Mouse (Mus musculus) midbrain, embryonic 14.5 days (tissue): ENCODE measurements around the gene Gm20532. TPM values are rescaled to one million over a fixed set of nuclear protein-coding genes. Genes with fewer than 3 reads are reported as not detected.
A peak's percentile ranks its signal among the peaks of the same experiment; 100 is the strongest.

ENCODE experiments used
- ATAC-seq: fragments of 200-750 bp; cut with Nextera tagmentation; 2 replicates; pipeline ENCODE4 v1.8.0; 2017; ENCODE audit warnings: moderate number of reproducible peaks, moderate library complexity; ENCODE audit not compliant: low FRiP score, low TSS enrichment
- DNase-seq: peaks from one replicate; pipeline ENCODE4 v3.0.0-alpha.2; 2015
- H3K27ac ChIP-seq: fragments of 300-500 bp; sonication (generic); replicated peaks from 2 replicates; pipeline ENCODE4 v1.5.1; 2014; ENCODE audit warnings: mild to moderate bottlenecking, low read depth, low read length, moderate library complexity
- H3K27me3 ChIP-seq: fragments of 300-500 bp; sonication (generic); 2 replicates; pipeline ENCODE4 v1.6.1; 2014; ENCODE audit warnings: low read length, control low read depth, mixed read lengths; ENCODE audit not compliant: control insufficient read depth, insufficient read depth
- H3K36me3 ChIP-seq: fragments of 300-500 bp; sonication (generic); 2 replicates; pipeline ENCODE4 v1.6.1; 2014; ENCODE audit warnings: low read length, control low read depth; ENCODE audit not compliant: control insufficient read depth, insufficient read depth
- H3K4me1 ChIP-seq: fragments of 300-500 bp; sonication (generic); 2 replicates; pipeline ENCODE4 v1.6.1; 2014; ENCODE audit warnings: mild to moderate bottlenecking, antibody characterized with exemption, low read length, control low read depth; ENCODE audit not compliant: control insufficient read depth, insufficient read depth
- H3K4me2 ChIP-seq: fragments of 300-500 bp; sonication (generic); 2 replicates; pipeline ENCODE4 v1.6.1; 2014; ENCODE audit warnings: mild to moderate bottlenecking, low read length, moderate library complexity
- H3K4me3 ChIP-seq: fragments of 300-500 bp; sonication (generic); replicated peaks from 2 replicates; pipeline ENCODE4 v1.5.1; 2014; ENCODE audit warnings: low read depth, low read length
- H3K9ac ChIP-seq: fragments of 300-500 bp; sonication (generic); replicated peaks from 2 replicates; pipeline ENCODE4 v1.6.1; 2014; ENCODE audit warnings: mild to moderate bottlenecking, low read length, moderate library complexity
- H3K9me3 ChIP-seq: fragments of 300-500 bp; sonication (generic); 2 replicates; pipeline ENCODE4 v1.6.1; 2016; ENCODE audit warnings: low read length, control low read depth, mixed read lengths; ENCODE audit not compliant: control insufficient read depth
- WGBS: fragments of 180-500 bp; shearing (Covaris S2); extraction: QIAGEN DNeasy Blood & Tissue Kit; methylation state at CpG from one replicate; pipeline ENCODE4 v1.1.7; 2014; 5-methylcytosine and 5-hydroxymethylcytosine counted together
- polyA plus RNA-seq: library from polyadenylated mRNA; unstranded; fragments of >200 nt; fragmentation: Nextera tagmentation; extraction: Ambion mirVana; gene quantifications from 2 replicates; pipeline ENCODE4 v1.2.1, GENCODE M21; 2014

The Gm20532 gene
- polyA plus RNA-seq, 1 experiment from 2014 or later: not detected

- Histone ChIP-seq H3K4me2 (peak overlapping the region; percentile 71), H3K27ac (0 out of 2 replicates have a peak overlapping the region, but pooled peaks have one; percentile 26), H3K36me3 (no peaks in the 10 kb centered on the region), H3K9me3 (no peaks in the 10 kb centered on the region), H3K4me1 (peaks cover 8% of the 10 kb centered on the region; the same call in 1 of the 2 replicates), H3K9ac (peak overlapping the region; percentile 57), H3K27me3 (no peaks in the 10 kb centered on the region), H3K4me3 (peak overlapping the region; percentile 52)
- 8% methylated on average over 11 of the region's 11 CpGs for WGBS
- ATAC-seq (no peak), DNase-seq (peak; percentile 60)
Observed at GRCm38 (mm10) chr2:26587044-26587405, 586 bp downstream of the Gm20532 start.

- ATAC-seq (no peak), DNase-seq (no peak)
- H3K36me3 ChIP-seq: no peaks in the 10 kb centered on the region
- no peak overlapping the region; the same call in 1 of the 2 replicates for H3K9ac ChIP-seq
- H3K27ac ChIP-seq: no peak overlapping the region
- H3K4me1 ChIP-seq: peaks cover 8% of the 10 kb centered on the region; the same call in 1 of the 2 replicates
- no peak overlapping the region for H3K4me3 ChIP-seq
- no peaks in the 10 kb centered on the region for H3K27me3 ChIP-seq
- 57% methylated on average over 4 of the region's 4 CpGs for WGBS
- no peaks in the 10 kb centered on the region for H3K9me3 ChIP-seq
- H3K4me2 ChIP-seq: peak overlapping the region; percentile 21; the same call in 1 of the 2 replicates
Observed at GRCm38 (mm10) chr2:26588573-26588972, 2.1 kb downstream of the Gm20532 start.

GRCm38 (mm10) chr2:26589284-26589683, 2.8 kb downstream of the Gm20532 start:
- WGBS: 92% methylated on average over 10 of the region's 10 CpGs
- ATAC-seq: no peak
- H3K27me3 ChIP-seq: no peaks in the 10 kb centered on the region

GRCm38 (mm10) chr2:26590282-26590681, 3.8 kb downstream of the Gm20532 start:
- ATAC-seq (no peak), DNase-seq (no peak)
- H3K9ac ChIP-seq: no peak overlapping the region
- no peak overlapping the region for H3K27ac ChIP-seq
- no peak overlapping the region for H3K4me3 ChIP-seq
- WGBS: 91% methylated on average over 7 of the region's 7 CpGs
- H3K27me3 ChIP-seq: no peaks in the 10 kb centered on the region
- no peak overlapping the region for H3K4me2 ChIP-seq
- H3K36me3 ChIP-seq: no peaks in the 10 kb centered on the region
- H3K4me1 ChIP-seq: peaks cover 8% of the 10 kb centered on the region; the same call in 1 of the 2 replicates
- H3K9me3 ChIP-seq: no peaks in the 10 kb centered on the region

More at GRCm38 (mm10) chr2:26589284-26589683, 2.8 kb downstream of the Gm20532 start:
- Histone ChIP-seq H3K9me3 (no peaks in the 10 kb centered on the region), H3K36me3 (no peaks in the 10 kb centered on the region), H3K4me3 (no peak overlapping the region), H3K9ac (no peak overlapping the region), H3K4me1 (peaks cover 8% of the 10 kb centered on the region; the same call in 1 of the 2 replicates), H3K4me2 (no peak overlapping the region), H3K27ac (no peak overlapping the region)
- DNase-seq: no peak

- H3K27ac ChIP-seq: no peak overlapping the region
- no peak overlapping the region for H3K9ac ChIP-seq
- H3K27me3 ChIP-seq: no peaks in the 10 kb centered on the region
- WGBS: 97% methylated on average over 7 of the region's 7 CpGs
- H3K9me3 ChIP-seq: no peaks in the 10 kb centered on the region
- DNase-seq (no peak), ATAC-seq (no peak)
- peaks cover 8% of the 10 kb centered on the region; the same call in 1 of the 2 replicates for H3K4me1 ChIP-seq
- no peak overlapping the region for H3K4me3 ChIP-seq
- no peaks in the 10 kb centered on the region for H3K36me3 ChIP-seq
- H3K4me2 ChIP-seq: no peak overlapping the region
Observed at GRCm38 (mm10) chr2:26590962-26591361, 4.5 kb downstream of the Gm20532 start.

GRCm38 (mm10) chr2:26591416-26591815, 5.0 kb downstream of the Gm20532 start:
- no peaks in the 10 kb centered on the region for H3K9me3 ChIP-seq
- no peak overlapping the region for H3K9ac ChIP-seq
- H3K4me3 ChIP-seq: no peak overlapping the region
- no peaks in the 10 kb centered on the region for H3K27me3 ChIP-seq
- WGBS: 89% methylated on average over 12 of the region's 12 CpGs
- peaks cover 6% of the 10 kb centered on the region; the same call in 1 of the 2 replicates for H3K4me1 ChIP-seq
- DNase-seq (no peak), ATAC-seq (no peak)
- no peak overlapping the region for H3K27ac ChIP-seq
- no peak overlapping the region for H3K4me2 ChIP-seq
- H3K36me3 ChIP-seq: no peaks in the 10 kb centered on the region

- Histone ChIP-seq H3K27me3 (no peaks in the 10 kb centered on the region), H3K9me3 (no peaks in the 10 kb centered on the region), H3K4me2 (no peak overlapping the region), H3K4me1 (no peaks in the 10 kb centered on the region), H3K9ac (no peak overlapping the region), H3K27ac (no peak overlapping the region), H3K36me3 (no peaks in the 10 kb centered on the region), H3K4me3 (no peak overlapping the region)
- ATAC-seq: no peak
- no peak for DNase-seq
- WGBS: 80% methylated on average over 9 of the region's 9 CpGs
Observed at GRCm38 (mm10) chr2:26593211-26594021, 7.0 kb downstream of the Gm20532 start.

- H3K4me3 ChIP-seq: no peak overlapping the region
- no peak overlapping the region for H3K4me2 ChIP-seq
- H3K9me3 ChIP-seq: no peaks in the 10 kb centered on the region
- H3K4me1 ChIP-seq: no peaks in the 10 kb centered on the region
- no peaks in the 10 kb centered on the region for H3K36me3 ChIP-seq
- no peak overlapping the region for H3K27ac ChIP-seq
- no peak overlapping the region for H3K9ac ChIP-seq
- WGBS: 72% methylated on average over 9 of the region's 9 CpGs
- DNase-seq (peak; percentile 39), ATAC-seq (no peak)
- no peaks in the 10 kb centered on the region for H3K27me3 ChIP-seq
Observed at GRCm38 (mm10) chr2:26594022-26594346, 7.5 kb downstream of the Gm20532 start.

- no peaks in the 10 kb centered on the region for H3K9me3 ChIP-seq
- H3K4me2 ChIP-seq: no peak overlapping the region
- no peaks in the 10 kb centered on the region for H3K27me3 ChIP-seq
- no peaks in the 10 kb centered on the region for H3K36me3 ChIP-seq
- H3K9ac ChIP-seq: no peak overlapping the region
- H3K4me3 ChIP-seq: no peak overlapping the region
- DNase-seq (no peak), ATAC-seq (no peak)
- 93% methylated on average over 7 of the region's 7 CpGs for WGBS
- no peaks in the 10 kb centered on the region for H3K4me1 ChIP-seq
- no peak overlapping the region for H3K27ac ChIP-seq
Observed at GRCm38 (mm10) chr2:26594461-26594933, 8.1 kb downstream of the Gm20532 start.
